Mouse (Mus musculus): ENCODE measurements around the gene Rad54l. TPM values are rescaled to one million over a fixed set of nuclear protein-coding genes. Genes with fewer than 3 reads are reported as not detected.

The Rad54l gene
- polyA plus RNA-seq, 1 experiment from 2014 or later: 23.6 TPM

DNA sequence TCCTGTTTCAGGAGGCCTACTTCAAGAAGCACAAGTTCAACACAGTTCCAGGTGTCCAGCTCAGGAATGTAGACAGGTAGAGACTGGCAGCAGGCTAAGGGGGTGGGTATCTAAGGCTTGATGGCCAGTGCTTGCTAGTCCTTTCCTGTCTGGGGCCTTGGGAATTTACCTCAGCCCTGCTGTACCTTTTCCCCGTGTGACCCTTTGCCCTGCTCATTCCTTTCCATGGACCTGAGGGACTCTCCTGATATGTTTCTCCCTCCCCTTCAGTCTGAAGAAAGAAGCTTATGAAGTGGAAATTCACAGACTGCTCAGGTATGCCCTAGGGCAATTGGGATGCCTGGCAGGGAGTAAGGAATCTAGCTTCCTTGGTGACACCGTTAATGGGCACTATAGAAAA is 34.4 kb upstream of the Rad54l start:
- Histone ChIP-seq H3K9me3 (replicated peaks) (no peaks in the 10 kb centered on the region), H3K4me2 (replicated peaks) (no peak overlapping the region), H3K27me3 (no peaks in the 10 kb centered on the region), H3K36me3 (peaks cover 84% of the 10 kb centered on the region), H3K27ac (replicated peaks) (no peak overlapping the region), H3K4me1 (no peaks in the 10 kb centered on the region; the same call in 1 of the 2 replicates), H3K4me3 (replicated peaks) (no peak overlapping the region), H3K9ac (no peak overlapping the region)
- no peak for ATAC-seq (ENCODE audit: insufficient number of reproducible peaks, low FRiP score, low TSS enrichment, low read depth)
- WGBS: 71% methylated on average over 2 of the region's 2 CpGs

DNA sequence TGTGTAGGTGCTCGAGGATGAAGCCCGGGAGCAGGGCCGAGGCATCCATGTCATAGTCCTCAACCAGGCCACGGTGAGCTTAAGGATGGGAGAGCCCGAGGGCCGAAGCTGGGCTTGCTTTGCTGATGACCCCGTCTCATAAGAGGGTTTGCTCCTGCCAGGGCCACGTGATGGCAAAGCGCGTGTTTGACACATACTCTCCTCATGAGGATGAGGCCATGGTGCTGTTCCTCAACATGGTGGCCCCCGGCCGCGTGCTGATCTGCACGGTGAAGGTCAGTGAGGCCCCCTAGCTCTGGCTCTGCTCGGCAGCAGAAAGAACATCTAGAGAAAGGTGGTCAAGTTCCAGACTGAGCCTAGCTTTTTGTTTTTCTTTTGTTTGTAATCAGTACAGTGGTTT is 29.2 kb upstream of the Rad54l start:
- Histone ChIP-seq H3K9me3 (replicated peaks) (no peaks in the 10 kb centered on the region), H3K4me2 (replicated peaks) (no peak overlapping the region), H3K4me1 (peaks cover 17% of the 10 kb centered on the region), H3K36me3 (peaks cover 58% of the 10 kb centered on the region), H3K27ac (replicated peaks) (no peak overlapping the region), H3K4me3 (replicated peaks) (no peak overlapping the region), H3K27me3 (no peaks in the 10 kb centered on the region), H3K9ac (no peak overlapping the region)
- no peak for ATAC-seq (ENCODE audit: insufficient number of reproducible peaks, low FRiP score, low TSS enrichment, low read depth)
- 95% methylated on average over 15 of the region's 15 CpGs for WGBS

DNA sequence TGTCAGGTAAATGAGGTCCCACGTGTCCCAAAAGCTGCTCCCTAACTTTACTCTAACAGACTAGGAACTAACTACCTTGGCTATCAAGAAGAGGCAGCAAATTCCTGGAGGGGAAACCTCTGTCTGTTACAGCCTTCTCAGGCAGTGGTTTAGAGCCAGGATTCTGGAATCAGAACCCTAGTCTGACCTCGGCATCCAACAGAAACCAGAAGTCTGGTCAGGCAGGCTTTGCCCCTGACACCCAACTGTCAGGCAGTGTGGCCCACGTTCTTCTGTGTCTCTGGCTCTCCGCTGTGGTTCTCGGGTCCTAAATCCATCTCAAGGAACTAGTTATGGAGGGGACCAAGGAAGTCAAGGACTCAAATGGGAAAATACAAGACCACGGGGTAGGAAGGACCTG is 27.7 kb upstream of the Rad54l start, which contains the start of gene Lurap1:
Gene Lurap1 (minus strand): TSS at position 101 of the 400 bp plus-strand sequence.
- peak within 1 kb of the TSS; percentile 70 for H3K4me2 ChIP-seq (replicated peaks)
- peaks cover 17% of the 10 kb centered on the region for H3K4me1 ChIP-seq
- no peak for ATAC-seq (ENCODE audit: insufficient number of reproducible peaks, low FRiP score, low TSS enrichment, low read depth)
- H3K9ac ChIP-seq: peak within 1 kb of the TSS; percentile 96
- H3K27ac ChIP-seq (replicated peaks): peak within 1 kb of the TSS; percentile 95
- peak within 1 kb of the TSS; percentile 76 for H3K4me3 ChIP-seq (replicated peaks)
- H3K27me3 ChIP-seq: no peaks in the 10 kb centered on the region
- no peaks in the 10 kb centered on the region for H3K9me3 ChIP-seq (replicated peaks)
- H3K36me3 ChIP-seq: peaks cover 45% of the 10 kb centered on the region
- WGBS: 69% methylated on average over 6 of the region's 6 CpGs

DNA sequence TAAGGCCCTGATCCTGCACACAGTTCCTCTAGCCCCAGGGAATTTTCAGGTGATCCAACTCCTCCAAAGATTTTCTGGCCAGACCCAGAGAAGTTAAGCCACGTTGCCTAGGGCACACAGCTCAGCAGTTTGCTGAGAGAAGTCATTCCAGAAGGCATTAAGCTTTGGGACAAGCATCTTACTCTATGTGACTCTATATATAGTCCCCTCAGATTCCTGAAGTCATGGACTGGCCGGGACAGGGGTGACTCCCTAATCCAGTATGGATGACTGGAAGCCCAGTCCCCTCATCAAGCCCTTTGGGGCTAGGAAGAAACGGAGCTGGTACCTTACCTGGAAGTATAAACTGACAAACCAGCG is 27.4 kb upstream of the Rad54l start:
- peak overlapping the region; percentile 95 for H3K27ac ChIP-seq (replicated peaks)

DNA sequence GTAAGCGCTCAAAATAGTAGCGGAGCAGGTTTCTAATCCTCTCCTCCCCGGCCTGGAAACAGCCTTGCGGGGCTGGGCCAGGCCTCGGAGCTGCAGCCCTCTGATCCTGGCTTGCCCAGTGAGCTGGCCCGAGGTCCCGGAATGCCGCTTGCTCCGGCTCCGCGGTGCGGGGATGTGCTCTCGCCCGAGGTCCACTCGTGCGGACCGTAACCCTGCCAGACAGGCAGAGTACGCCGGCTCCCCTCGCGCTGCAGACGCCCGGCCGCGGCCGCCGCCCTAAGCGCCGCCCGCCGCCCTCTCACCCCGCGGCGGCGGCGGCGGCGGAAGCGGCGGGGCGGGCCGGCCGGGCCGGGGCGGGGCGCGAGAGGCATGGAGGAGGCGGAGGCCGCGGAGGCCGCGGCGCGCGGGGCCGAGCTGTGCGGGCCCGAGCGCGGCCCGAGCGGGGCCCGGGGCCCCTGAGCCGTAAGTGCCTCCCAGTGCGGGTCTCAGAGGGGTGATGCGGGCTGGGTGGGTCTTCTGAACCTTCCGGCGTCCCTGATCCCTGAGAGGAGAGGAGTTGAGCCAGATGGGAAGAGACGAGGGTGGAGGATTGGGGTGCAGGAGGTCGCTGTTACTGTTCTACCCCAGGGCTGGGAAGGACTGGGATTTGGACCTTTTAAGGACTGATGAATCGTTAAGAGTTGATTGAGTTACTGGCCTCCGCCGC is 26.8 kb upstream of the Rad54l start:
- Histone ChIP-seq H3K4me3 (replicated peaks) (peak overlapping the region; percentile 76), H3K36me3 (peaks cover 35% of the 10 kb centered on the region), H3K4me1 (peaks cover 17% of the 10 kb centered on the region), H3K9me3 (replicated peaks) (no peaks in the 10 kb centered on the region), H3K27me3 (no peaks in the 10 kb centered on the region), H3K9ac (peak overlapping the region; percentile 96), H3K4me2 (replicated peaks) (peak overlapping the region; percentile 70), H3K27ac (replicated peaks) (peak overlapping the region; percentile 95)
- ATAC-seq (ENCODE audit: insufficient number of reproducible peaks, low FRiP score, low TSS enrichment, low read depth): peak; percentile 90
- under 1% methylated on average over 50 of the region's 73 CpGs for WGBS

More for the DNA sequence above, 27.4 kb upstream of the Rad54l start:
- Histone ChIP-seq H3K36me3 (peaks cover 41% of the 10 kb centered on the region), H3K9ac (peak overlapping the region; percentile 96), H3K4me1 (peaks cover 17% of the 10 kb centered on the region), H3K27me3 (no peaks in the 10 kb centered on the region), H3K9me3 (replicated peaks) (no peaks in the 10 kb centered on the region), H3K4me3 (replicated peaks) (peak overlapping the region; percentile 76), H3K4me2 (replicated peaks) (peak overlapping the region; percentile 70)
- ATAC-seq (ENCODE audit: insufficient number of reproducible peaks, low FRiP score, low TSS enrichment, low read depth): no peak
- WGBS: 9% methylated on average over 4 of the region's 4 CpGs

DNA sequence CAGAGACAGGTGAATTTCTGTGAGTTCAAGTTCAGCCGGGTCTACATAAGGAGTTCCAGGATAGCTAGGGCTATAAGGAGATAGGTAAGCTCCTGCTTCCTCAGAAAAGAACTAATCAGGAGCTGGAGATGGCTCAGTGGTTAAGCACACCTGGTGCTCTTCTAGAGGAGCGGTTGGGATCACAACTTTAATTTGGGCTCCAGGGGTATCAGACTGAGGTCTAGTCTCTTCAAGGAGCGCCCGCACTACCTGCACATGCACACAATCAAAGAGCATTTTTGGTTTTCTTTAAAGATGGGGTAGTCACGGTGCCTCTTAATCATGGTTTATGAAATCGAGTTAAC is 26.3 kb upstream of the Rad54l start:
- no peaks in the 10 kb centered on the region for H3K27me3 ChIP-seq
- H3K36me3 ChIP-seq: peaks cover 30% of the 10 kb centered on the region
- WGBS: 15% methylated on average over 6 of the region's 6 CpGs
- peak overlapping the region; percentile 70 for H3K4me2 ChIP-seq (replicated peaks)
- no peak; the same call in 1 of the 2 replicates for ATAC-seq (ENCODE audit: insufficient number of reproducible peaks, low FRiP score, low TSS enrichment, low read depth)
- peaks cover 21% of the 10 kb centered on the region for H3K4me1 ChIP-seq
- H3K9ac ChIP-seq: peak overlapping the region; percentile 96
- peak overlapping the region; percentile 95 for H3K27ac ChIP-seq (replicated peaks)
- peak overlapping the region; percentile 76 for H3K4me3 ChIP-seq (replicated peaks)
- H3K9me3 ChIP-seq (replicated peaks): no peaks in the 10 kb centered on the region

DNA sequence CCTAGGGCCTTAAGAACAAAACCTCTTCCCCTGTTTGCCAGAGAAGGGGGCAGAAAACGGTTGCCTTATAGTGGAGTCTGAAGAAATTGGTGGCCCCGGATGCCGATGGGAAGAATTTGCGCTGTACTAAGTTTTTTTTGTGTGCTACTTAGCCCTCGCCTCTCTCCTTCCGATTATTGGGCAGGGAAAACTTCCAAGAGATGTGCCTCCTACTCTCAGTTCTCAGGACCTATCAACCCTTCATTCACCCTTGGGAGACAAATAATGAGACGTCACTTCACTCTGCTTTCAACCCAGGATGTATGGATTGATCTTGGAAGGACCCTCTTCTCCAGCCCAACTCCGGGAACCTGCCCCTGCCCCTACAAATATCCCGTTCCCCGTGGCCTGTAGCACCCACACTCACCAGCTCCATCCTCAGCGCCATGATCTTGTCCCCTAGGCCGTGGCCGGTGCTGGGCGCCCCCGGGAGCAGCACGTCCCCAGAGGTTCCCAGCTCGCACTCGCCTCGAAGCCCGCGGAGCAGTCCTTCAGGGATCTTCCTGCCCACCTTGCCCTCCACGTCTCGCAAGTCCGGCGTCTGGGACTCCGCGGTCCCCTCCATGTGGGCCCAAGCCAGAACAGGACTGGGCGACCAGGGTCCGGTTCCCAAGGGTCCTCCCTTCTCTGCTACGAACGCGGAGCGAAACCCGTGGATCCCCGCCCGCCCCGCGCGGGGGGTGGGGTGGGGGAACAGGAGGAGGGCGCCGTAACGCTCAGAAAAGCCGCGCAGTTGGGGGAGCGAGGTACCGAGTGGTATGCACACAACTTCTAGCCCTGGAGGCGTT is 20.6 kb upstream of the Rad54l start:
- Histone ChIP-seq H3K9ac (peak overlapping the region; percentile 62), H3K4me2 (replicated peaks) (peak overlapping the region; percentile 93), H3K4me1 (peaks cover 14% of the 10 kb centered on the region), H3K36me3 (no peaks in the 10 kb centered on the region), H3K27ac (replicated peaks) (no peak overlapping the region), H3K27me3 (no peaks in the 10 kb centered on the region), H3K9me3 (replicated peaks) (no peaks in the 10 kb centered on the region), H3K4me3 (replicated peaks) (peak overlapping the region; percentile 70)
- ATAC-seq (ENCODE audit: insufficient number of reproducible peaks, low FRiP score, low TSS enrichment, low read depth): peak; percentile 75
- under 1% methylated on average over 47 of the region's 47 CpGs for WGBS

DNA sequence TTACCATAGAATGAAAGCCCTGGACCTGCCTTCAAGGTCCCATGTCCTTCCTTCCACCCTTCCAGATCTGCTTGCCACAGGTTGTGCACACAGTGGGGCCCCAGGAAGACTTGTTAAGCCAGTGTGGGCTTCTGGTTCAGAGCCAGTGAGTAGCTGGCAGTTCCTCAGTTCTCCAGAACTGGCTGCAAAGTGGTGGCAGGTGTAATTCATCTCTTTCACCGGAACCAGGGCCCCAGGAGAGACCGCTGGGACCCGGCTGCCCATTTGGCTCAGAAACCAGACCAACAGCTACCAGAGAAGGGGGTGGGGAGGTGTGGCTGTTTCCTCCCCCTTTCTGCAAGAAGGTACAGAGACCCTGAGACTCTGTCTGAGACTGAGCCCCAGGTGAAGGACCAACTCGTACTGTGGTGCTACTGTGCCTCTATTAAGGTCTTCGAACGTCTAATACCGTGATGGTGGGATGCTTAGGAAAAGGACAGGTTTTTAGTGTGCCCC is 19.9 kb upstream of the Rad54l start:
- peak; percentile 56; the same call in 1 of the 2 replicates for ATAC-seq (ENCODE audit: insufficient number of reproducible peaks, low FRiP score, low TSS enrichment, low read depth)
- Histone ChIP-seq H3K4me2 (replicated peaks) (peak overlapping the region; percentile 93), H3K27me3 (no peaks in the 10 kb centered on the region), H3K4me3 (replicated peaks) (peak overlapping the region; percentile 70), H3K9me3 (replicated peaks) (no peaks in the 10 kb centered on the region), H3K4me1 (peaks cover 14% of the 10 kb centered on the region), H3K36me3 (no peaks in the 10 kb centered on the region), H3K27ac (replicated peaks) (no peak overlapping the region), H3K9ac (no peak overlapping the region)
- WGBS: 10% methylated on average over 7 of the region's 7 CpGs

DNA sequence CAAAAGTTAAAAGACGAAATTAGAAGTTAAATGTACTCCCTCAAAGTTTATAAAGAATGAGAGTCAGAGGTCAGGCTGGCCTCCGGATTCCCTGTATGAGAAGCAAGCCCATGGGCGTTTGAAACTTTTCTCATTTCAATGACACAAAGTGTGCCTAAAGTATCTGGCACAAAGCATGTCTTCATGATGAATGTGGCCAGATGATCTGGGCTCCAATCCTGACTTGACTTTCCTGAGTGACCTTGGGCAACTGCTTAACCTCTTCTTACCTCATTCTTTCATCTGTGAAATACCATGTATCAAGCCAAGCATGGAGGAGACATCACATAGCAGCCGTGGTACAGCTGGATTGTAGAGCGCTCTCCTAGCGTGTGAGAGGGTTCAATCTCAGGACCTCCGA is 18.8 kb upstream of the Rad54l start:
- H3K36me3 ChIP-seq: no peaks in the 10 kb centered on the region
- H3K4me2 ChIP-seq (replicated peaks): no peak overlapping the region
- H3K4me3 ChIP-seq (replicated peaks): no peak overlapping the region
- H3K27me3 ChIP-seq: no peaks in the 10 kb centered on the region
- no peak overlapping the region for H3K27ac ChIP-seq (replicated peaks)
- no peak overlapping the region for H3K9ac ChIP-seq
- H3K4me1 ChIP-seq: peaks cover 14% of the 10 kb centered on the region
- no peaks in the 10 kb centered on the region for H3K9me3 ChIP-seq (replicated peaks)
- WGBS: 82% methylated on average over 7 of the region's 7 CpGs
- no peak for ATAC-seq (ENCODE audit: insufficient number of reproducible peaks, low FRiP score, low TSS enrichment, low read depth)

DNA sequence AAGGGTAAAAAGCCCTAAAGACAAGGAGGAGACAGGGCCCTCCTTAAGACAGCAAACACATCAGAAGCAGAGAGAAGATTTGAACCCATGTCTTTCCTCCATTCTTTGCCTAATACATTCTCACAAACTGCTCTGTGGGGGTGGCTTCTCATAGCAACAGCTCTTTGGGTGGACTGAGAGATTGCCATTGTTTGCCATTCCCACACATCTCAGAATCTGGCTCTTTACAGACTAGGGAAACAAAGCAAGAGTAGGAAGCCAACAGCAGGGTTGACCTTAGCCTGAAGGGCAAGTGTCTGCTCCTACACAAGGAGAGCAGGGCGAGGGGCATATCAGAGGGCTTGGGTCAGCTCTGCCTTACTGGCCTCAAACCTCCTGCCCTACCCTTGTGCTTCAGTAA is 18.2 kb upstream of the Rad54l start:
- Histone ChIP-seq H3K4me3 (replicated peaks) (no peak overlapping the region), H3K27ac (replicated peaks) (no peak overlapping the region), H3K9ac (no peak overlapping the region), H3K4me1 (peaks cover 14% of the 10 kb centered on the region), H3K27me3 (no peaks in the 10 kb centered on the region), H3K36me3 (no peaks in the 10 kb centered on the region), H3K4me2 (replicated peaks) (no peak overlapping the region), H3K9me3 (replicated peaks) (no peaks in the 10 kb centered on the region)
- ATAC-seq (ENCODE audit: insufficient number of reproducible peaks, low FRiP score, low TSS enrichment, low read depth): no peak
- 75% methylated on average over 1 of the region's 1 CpGs for WGBS

DNA sequence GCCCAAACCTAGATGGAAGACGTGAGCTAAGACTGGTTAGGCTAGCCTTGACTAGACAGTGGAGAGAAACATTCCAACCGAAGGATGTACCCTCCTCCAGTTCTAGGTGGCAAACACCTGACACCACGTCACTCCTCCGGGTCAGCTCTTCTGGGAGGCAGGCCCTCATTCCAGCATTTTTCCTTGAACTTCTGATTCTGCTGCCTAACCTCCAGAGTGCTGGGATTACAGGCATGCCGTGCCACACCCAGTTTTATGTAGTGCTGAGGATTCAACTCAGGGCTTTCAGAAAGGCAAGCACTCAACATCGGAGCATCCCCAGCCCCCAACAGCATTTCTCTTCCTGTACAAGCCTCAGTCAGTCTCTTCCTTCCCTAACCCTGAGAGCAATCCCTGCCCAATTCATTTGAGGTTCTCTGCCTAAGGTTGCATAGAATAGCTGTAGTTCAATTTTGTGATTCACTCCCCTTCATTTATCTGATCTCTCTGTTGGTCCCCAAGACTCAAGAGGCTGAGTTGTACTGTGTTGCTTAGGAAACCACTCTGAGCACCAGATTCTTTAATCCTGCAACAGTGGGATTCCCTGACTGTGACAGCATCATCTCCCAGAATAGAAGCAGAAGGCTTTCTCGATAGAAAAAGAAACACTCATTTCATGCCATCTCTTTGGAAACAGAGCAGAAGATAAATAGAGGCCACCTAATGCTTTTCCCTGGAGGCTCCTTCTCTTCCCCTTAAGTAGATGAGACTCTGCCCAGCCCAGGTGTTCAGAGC is 17.5 kb upstream of the Rad54l start:
- no peak overlapping the region for H3K9ac ChIP-seq
- no peaks in the 10 kb centered on the region for H3K27me3 ChIP-seq
- 0 out of 2 replicates have a peak, but pooled peaks cover 3% of the 10 kb centered on the region for H3K36me3 ChIP-seq
- H3K4me1 ChIP-seq: peaks cover 14% of the 10 kb centered on the region
- H3K4me3 ChIP-seq (replicated peaks): no peak overlapping the region
- no peaks in the 10 kb centered on the region for H3K9me3 ChIP-seq (replicated peaks)
- 79% methylated on average over 7 of the region's 7 CpGs for WGBS
- no peak for ATAC-seq (ENCODE audit: insufficient number of reproducible peaks, low FRiP score, low TSS enrichment, low read depth)
- H3K27ac ChIP-seq (replicated peaks): no peak overlapping the region
- H3K4me2 ChIP-seq (replicated peaks): no peak overlapping the region
